In genomic region chr8:79829941-79830633, GRCm38 (mm10) we compare ENCODE assay signal across 12 mouse cellular contexts.
DNase-seq lines count a peak whose midpoint lies in the region; ATAC-seq and TF ChIP-seq lines count a peak whose summit lies in the region.
"Had no signal": no experiment of that assay in that cellular context is flagged by ENCODE, and none has a peak within 500 bp of the region (broad histone marks: within the 10 kb centered on the region; RNA-seq: fewer than 3 reads in every experiment).

No protein-coding gene starts in this region.

- peak; percentile 45; the same call in 1 of the 2 replicates for ATAC-seq in forebrain, embryonic 14.5 days
- no peak for ATAC-seq in forebrain, embryonic 16.5 days
- ATAC-seq in lung, embryonic 14.5 days (ENCODE audit: insufficient read depth): peak; percentile 71; the same call in 1 of the 2 replicates
- ATAC-seq in forebrain, postnatal 0 days: no peak
- no peak for ATAC-seq in cerebellum, adult (ENCODE audit: insufficient number of reproducible peaks, low FRiP score, low TSS enrichment)

- no peak for DNase-seq in forebrain, embryonic 14.5 days (ENCODE audit: low spot score)
- peak; percentile 69 for DNase-seq in lung, embryonic 14.5 days
- no peak for DNase-seq in lung, postnatal 36 days
- DNase-seq in forebrain, postnatal 0 days: no peak
- DNase-seq in retina, postnatal 1 day: peak; percentile 37
- DNase-seq in frontal cortex, postnatal 10 days (ENCODE audit: low spot score in 2 of 2): no peak
- DNase-seq: cerebellum, postnatal 25 days; layer of hippocampus, postnatal 36 days had no signal

- peak overlapping the region; percentile 43; the same call in 1 of the 2 replicates for H3K4me2 ChIP-seq in forebrain, embryonic 14.5 days (ENCODE audit: low read length)
- no peak overlapping the region for H3K4me2 ChIP-seq in forebrain, embryonic 16.5 days (ENCODE audit: low read length)
- H3K4me2 ChIP-seq in lung, embryonic 14.5 days: peak overlapping the region; percentile 31
- peak overlapping the region; percentile 34; the same call in 1 of the 2 replicates for H3K4me2 ChIP-seq in forebrain, postnatal 0 days (ENCODE audit: low read depth)
- H3K4me2 ChIP-seq: liver, embryonic 15.5 days had no signal

- 58% methylated on average over 19 of the region's 19 CpGs for WGBS in forebrain, embryonic 14.5 days
- 52% methylated on average over 19 of the region's 19 CpGs for WGBS in forebrain, embryonic 16.5 days
- WGBS in lung, embryonic 14.5 days: 30% methylated on average over 19 of the region's 19 CpGs
- WGBS in forebrain, postnatal 0 days: 57% methylated on average over 19 of the region's 19 CpGs

- TF ChIP-seq CTCF in lung, embryonic 14.5 days (IDR thresholded peaks at IDR 0.05; ENCODE audit: low read depth): no peak
- TF ChIP-seq CTCF in forebrain, postnatal 0 days (IDR thresholded peaks at IDR 0.05; ENCODE audit: low read depth): no peak

- no peaks in the 10 kb centered on the region for H3K36me3 ChIP-seq in forebrain, embryonic 14.5 days (ENCODE audit: control insufficient read depth, insufficient read depth, low read length)
- H3K36me3 ChIP-seq in forebrain, embryonic 16.5 days (ENCODE audit: control insufficient read depth, insufficient read depth): no peaks in the 10 kb centered on the region
- H3K36me3 ChIP-seq in lung, embryonic 14.5 days (ENCODE audit: insufficient read depth): no peaks in the 10 kb centered on the region
- H3K36me3 ChIP-seq in forebrain, postnatal 0 days (ENCODE audit: insufficient read depth): no peaks in the 10 kb centered on the region
- H3K36me3 ChIP-seq: hindbrain, embryonic 15.5 days; liver, embryonic 15.5 days had no signal

- peaks cover 3% of the 10 kb centered on the region; the same call in 1 of the 2 replicates for H3K4me1 ChIP-seq in forebrain, embryonic 14.5 days (ENCODE audit: control insufficient read depth, insufficient read depth, low read length)
- peaks cover 7% of the 10 kb centered on the region for H3K4me1 ChIP-seq in forebrain, embryonic 16.5 days (replicated peaks; ENCODE audit: control insufficient read depth, insufficient read depth, low read length)
- H3K4me1 ChIP-seq in lung, embryonic 14.5 days (ENCODE audit: insufficient read depth): no peaks in the 10 kb centered on the region
- peaks cover 6% of the 10 kb centered on the region; the same call in 1 of the 2 replicates for H3K4me1 ChIP-seq in forebrain, postnatal 0 days (ENCODE audit: insufficient read depth)
- H3K4me1 ChIP-seq: liver, embryonic 15.5 days had no signal

- H3K9me3 ChIP-seq in forebrain, embryonic 14.5 days (replicated peaks; ENCODE audit: control insufficient read depth, low read length): no peaks in the 10 kb centered on the region
- no peaks in the 10 kb centered on the region for H3K9me3 ChIP-seq in forebrain, embryonic 16.5 days (ENCODE audit: control insufficient read depth, low read length)
- no peaks in the 10 kb centered on the region for H3K9me3 ChIP-seq in lung, embryonic 14.5 days (ENCODE audit: low read depth, low read length)
- H3K9me3 ChIP-seq in forebrain, postnatal 0 days (ENCODE audit: low read length): no peaks in the 10 kb centered on the region
- H3K9me3 ChIP-seq: hindbrain, embryonic 15.5 days; liver, embryonic 15.5 days had no signal

- no peak overlapping the region for H3K4me3 ChIP-seq in forebrain, embryonic 14.5 days (ENCODE audit: low read depth, low read length)
- no peak overlapping the region for H3K4me3 ChIP-seq in forebrain, embryonic 16.5 days (replicated peaks; ENCODE audit: low read length)
- H3K4me3 ChIP-seq in lung, embryonic 14.5 days (ENCODE audit: low read depth, low read length): peak overlapping the region; percentile 8; the same call in 1 of the 2 replicates
- no peak overlapping the region for H3K4me3 ChIP-seq in forebrain, postnatal 0 days (ENCODE audit: low read depth, low read length)
- H3K4me3 ChIP-seq: hindbrain, embryonic 15.5 days; liver, embryonic 15.5 days had no signal

- H3K9ac ChIP-seq in forebrain, embryonic 14.5 days (ENCODE audit: low read length): no peak overlapping the region
- H3K9ac ChIP-seq in forebrain, embryonic 16.5 days (replicated peaks; ENCODE audit: low read depth, low read length): no peak overlapping the region
- H3K9ac ChIP-seq in lung, embryonic 14.5 days: no peak overlapping the region
- no peak overlapping the region for H3K9ac ChIP-seq in forebrain, postnatal 0 days
- H3K9ac ChIP-seq: hindbrain, embryonic 15.5 days; liver, embryonic 15.5 days had no signal

- H3K27me3 ChIP-seq in forebrain, embryonic 14.5 days (replicated peaks; ENCODE audit: control insufficient read depth, insufficient read depth, low read length): no peaks in the 10 kb centered on the region
- no peaks in the 10 kb centered on the region for H3K27me3 ChIP-seq in forebrain, embryonic 16.5 days (replicated peaks; ENCODE audit: control insufficient read depth, insufficient read depth, low read length)
- no peaks in the 10 kb centered on the region for H3K27me3 ChIP-seq in lung, embryonic 14.5 days (ENCODE audit: insufficient read depth, low read length)
- no peaks in the 10 kb centered on the region for H3K27me3 ChIP-seq in forebrain, postnatal 0 days (ENCODE audit: insufficient read depth, low read length)
- H3K27me3 ChIP-seq: hindbrain, embryonic 15.5 days; liver, embryonic 15.5 days had no signal

- H3K27ac ChIP-seq in forebrain, embryonic 14.5 days (ENCODE audit: low read depth, low read length): no peak overlapping the region
- no peak overlapping the region for H3K27ac ChIP-seq in forebrain, embryonic 16.5 days (ENCODE audit: low read length)
- H3K27ac ChIP-seq in lung, embryonic 14.5 days (ENCODE audit: low read depth): no peak overlapping the region
- H3K27ac ChIP-seq in forebrain, postnatal 0 days (ENCODE audit: low read depth, low read length): no peak overlapping the region
- H3K27ac ChIP-seq: hindbrain, embryonic 15.5 days; liver, embryonic 15.5 days had no signal

Comparison
In these comparisons a context has a peak if more than half of its experiments do, and no peak if none do; other contexts are left out.
1. ATAC-seq: peak in forebrain, embryonic 14.5 days (single experiment) and lung, embryonic 14.5 days (single experiment); none in forebrain, embryonic 16.5 days (single experiment), forebrain, postnatal 0 days (single experiment) and cerebellum, adult (single experiment).
2. DNase-seq: peak in lung, embryonic 14.5 days (single experiment) and retina, postnatal 1 day (single experiment); none in forebrain, embryonic 14.5 days (single experiment), lung, postnatal 36 days (single experiment), forebrain, postnatal 0 days (single experiment) and frontal cortex, postnatal 10 days (0 of 2).